Mouse (Mus musculus) left cerebral cortex, postnatal 4 days (tissue): ENCODE data around the gene Fxyd3. TPM values are rescaled to one million over a fixed set of nuclear protein-coding genes. Genes with fewer than 3 reads are reported as not detected.

Experiments used
- DNase-seq: peaks from one replicate; pipeline ENCODE4 v3.0.0-alpha.2; 2022
- intact Hi-C: fragments of 180-260 bp; cut with DNase I; formaldehyde crosslinking; loops from one replicate; pipeline ENCODE4 v1.15.1; 2025
- total RNA-seq, 2 experiments: library from RNA; stranded (reverse); gene quantifications; 2 replicates each; pipeline ENCODE4 v1.2.3; 2021

The Fxyd3 gene
- total RNA-seq, 2 experiments from 2014 or later: not detected

DNA sequence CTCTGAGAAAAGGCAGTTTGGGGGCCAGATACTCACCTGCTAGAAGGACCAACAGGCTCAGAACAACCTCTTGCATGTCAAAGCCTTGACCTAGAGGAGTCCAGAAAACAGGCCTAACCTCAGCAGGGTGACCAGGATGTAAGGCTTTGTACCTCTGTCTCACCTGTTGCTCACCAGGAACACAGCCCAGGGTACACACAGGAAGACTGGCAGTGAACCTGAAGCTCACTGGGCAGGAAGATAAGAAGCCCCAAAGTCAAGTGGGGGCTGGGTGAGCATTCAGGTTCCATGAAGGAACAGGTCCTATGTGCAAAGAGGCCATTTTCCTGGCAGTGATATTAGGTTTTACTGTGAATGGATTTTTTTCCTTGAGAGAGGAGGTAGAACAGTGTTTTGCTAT lies 3.0 kb downstream of the Fxyd3 start:
- intact Hi-C loops: no loop called here
- no peak for DNase-seq

- intact Hi-C loops: no loop called here
- no peak for DNase-seq
Observed at GRCm38 (mm10) chr7:31072326-31072725, 4.2 kb downstream of the Fxyd3 start.

DNA sequence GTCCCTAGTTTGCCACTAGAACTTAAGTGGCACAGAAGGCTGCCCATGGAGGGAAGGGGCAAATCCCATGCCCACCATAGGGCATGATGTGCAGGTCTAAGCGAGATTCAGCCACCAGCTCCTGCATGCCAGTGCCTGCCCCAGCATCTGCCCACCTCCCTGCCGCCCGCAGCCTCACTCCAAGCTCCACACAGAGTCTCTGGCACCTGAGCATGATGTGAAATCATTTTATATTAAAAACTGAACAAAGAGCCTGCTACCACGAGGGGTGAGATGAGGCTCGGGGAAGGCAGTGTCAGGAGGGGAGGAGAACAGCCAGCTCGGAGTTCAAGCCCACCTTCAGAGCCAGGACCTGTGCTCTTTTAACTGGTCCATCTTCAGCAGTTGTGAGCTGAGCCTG lies 6.2 kb downstream of the Fxyd3 start:
- DNase-seq: peak; percentile 17
- intact Hi-C loops: no loop called here

DNA sequence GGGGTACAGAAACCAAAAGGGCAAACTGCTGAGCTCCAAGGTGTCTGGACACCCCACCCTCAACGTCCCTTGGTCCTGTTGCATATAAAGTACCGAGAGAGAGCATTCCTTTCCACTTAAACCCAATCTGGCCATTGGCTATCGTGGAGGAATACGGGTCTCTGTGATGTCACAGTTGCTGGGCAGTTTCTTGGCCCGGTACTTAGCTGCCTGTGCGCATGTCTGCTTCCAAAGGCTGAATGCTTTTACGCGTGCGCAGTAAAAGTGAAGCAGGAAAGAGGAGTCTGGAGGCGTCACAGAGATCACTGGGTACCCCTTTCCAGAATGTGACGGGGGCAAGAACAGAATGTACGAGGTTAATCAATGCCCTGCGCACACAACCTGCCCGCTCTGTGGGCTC lies 7.0 kb downstream of the Fxyd3 start:
- intact Hi-C loops: no loop called here

GRCm38 (mm10) chr7:31067836-31068235 lies 8.7 kb downstream of the Fxyd3 start:
- DNase-seq: peak; percentile 57
- intact Hi-C loops: no loop called here

More for the DNA sequence above, 7.0 kb downstream of the Fxyd3 start:
- no peak for DNase-seq

DNA sequence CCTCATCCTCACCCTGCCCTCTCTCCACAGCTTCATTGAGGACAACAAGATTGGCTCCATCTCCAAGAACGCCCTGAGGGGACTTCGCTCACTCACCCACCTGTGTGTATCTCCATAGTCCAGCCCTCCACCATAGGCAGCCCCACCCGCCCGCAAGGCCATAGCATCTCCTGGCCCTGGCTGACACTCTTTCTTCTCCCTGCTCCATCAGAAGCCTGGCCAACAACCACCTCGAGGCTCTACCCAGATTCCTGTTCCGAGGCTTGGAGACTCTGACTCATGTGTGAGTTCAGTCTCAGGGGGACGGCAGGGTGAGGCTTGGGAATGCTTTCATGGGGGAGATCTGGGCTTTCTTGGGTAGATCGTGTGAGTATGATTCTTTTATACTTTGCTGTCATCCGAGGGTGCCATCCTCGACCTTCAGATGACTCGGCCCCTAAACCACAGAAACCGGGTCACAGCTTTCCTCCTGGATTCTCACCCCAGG lies 13.4 kb downstream of the Fxyd3 start:
- DNase-seq: no peak
- intact Hi-C loops: no loop called here

GRCm38 (mm10) chr7:31060621-31061010 lies 15.9 kb downstream of the Fxyd3 start:
- DNase-seq: no peak
- intact Hi-C loops: no loop called here

- intact Hi-C loops: no loop called here
- peak; percentile 17 for DNase-seq
Observed at GRCm38 (mm10) chr7:31059919-31060620, 16.4 kb downstream of the Fxyd3 start.

DNA sequence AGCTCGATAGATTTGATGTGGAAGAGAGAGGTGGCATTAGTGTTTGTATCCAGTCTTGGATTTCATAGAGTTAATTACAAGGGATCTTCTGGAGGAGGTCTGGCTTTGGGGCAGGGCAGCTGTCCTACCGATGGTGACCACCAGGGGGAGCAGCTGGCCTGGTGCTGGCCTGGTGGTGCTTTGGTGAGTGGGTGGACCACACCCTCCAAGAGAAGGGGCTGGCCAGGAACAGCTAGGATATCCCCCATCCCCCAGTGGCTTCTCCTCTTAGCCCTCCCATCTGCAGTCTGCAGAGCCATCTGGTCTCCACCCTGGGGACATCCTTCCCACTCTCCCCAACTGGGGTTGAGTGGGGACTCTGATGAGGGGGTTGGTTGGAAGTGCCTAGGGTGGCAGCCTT lies 17.4 kb downstream of the Fxyd3 start, which contains the start of gene Lgi4:
Gene Lgi4, plus strand, starts transcription at position 235 of the 400 bp plus-strand sequence.
- peak; percentile 88 for DNase-seq
- intact Hi-C loops: no loop called here

DNA sequence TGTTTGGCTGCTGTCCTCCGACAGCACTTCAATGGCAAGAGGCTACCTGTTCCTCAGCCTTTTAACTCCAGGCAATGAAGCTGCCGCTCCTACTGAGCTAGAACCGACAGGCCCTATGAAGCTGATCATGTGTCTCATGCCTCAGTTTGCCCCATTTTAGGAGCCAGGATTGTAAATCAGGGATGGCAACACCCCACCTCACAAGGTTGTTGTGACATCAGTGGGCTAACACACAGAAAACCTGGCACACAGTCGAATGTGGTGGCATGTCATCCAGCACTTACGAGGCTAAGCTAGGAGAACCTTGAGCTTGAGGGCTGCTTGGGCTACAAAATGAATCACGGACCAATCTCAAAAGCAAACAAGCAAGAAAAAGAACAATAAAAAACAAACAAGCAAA lies 18.3 kb downstream of the Fxyd3 start:
- no peak for DNase-seq
- intact Hi-C loops: no loop called here

- intact Hi-C loops: no loop called here
- no peak for DNase-seq
Observed at GRCm38 (mm10) chr7:31057730-31058129, 18.8 kb downstream of the Fxyd3 start.

GRCm38 (mm10) chr7:31057071-31057470 lies 19.4 kb downstream of the Fxyd3 start, which contains the start of gene Fxyd1:
Gene Fxyd1 (minus strand): TSS chr7:31057199.
- intact Hi-C loops: no loop called here
- DNase-seq: no peak

- no peak for DNase-seq
- intact Hi-C loops: no loop called here
Observed at GRCm38 (mm10) chr7:31056448-31056847, 20.1 kb downstream of the Fxyd3 start.

DNA sequence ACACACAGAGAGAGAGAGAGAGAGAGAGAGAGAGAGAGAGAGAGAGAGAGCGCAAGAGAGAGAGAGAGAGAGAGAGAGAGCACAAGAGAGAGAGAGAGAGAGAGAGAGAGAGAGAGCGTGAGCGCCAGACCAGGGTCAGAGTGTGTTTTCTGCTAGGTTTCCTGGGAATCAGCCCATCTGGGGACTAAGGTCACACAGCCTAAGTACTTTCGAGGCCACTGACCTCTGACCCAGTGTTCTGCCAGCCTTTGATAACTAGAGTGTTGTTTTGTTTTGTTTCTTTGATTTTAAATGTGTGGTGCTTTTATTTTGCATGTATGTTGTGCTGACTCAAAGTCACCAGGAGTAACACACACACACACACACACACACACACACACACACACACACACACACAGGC lies 20.6 kb downstream of the Fxyd3 start:
- intact Hi-C loops: no loop called here
- no peak for DNase-seq

DNA sequence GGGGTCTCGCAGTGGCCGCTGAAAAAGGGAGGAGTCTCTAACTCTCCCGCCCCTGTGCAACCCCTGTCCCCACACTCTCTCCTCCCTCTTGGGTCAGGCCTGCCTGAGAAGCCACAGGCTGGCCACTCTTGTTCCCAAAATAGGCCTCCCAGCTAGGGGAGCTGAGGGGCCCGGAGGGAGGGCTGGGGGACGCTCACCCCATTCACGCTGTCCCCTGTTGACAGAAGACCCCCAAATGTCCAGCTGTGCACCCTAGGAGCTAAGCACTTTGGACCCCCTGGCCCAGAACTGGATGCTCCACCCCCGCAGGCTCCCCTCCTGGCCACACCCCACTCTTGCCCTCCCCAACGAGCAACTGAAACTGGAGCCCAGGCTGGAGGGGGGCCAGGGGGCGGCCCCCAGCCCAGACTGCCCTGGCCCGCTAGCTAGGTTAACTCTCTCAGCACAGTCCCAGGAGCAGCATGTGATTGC lies 21.1 kb downstream of the Fxyd3 start:
- DNase-seq: peak; percentile 71
- intact Hi-C loops: no loop called here

GRCm38 (mm10) chr7:31054661-31055320 lies 21.7 kb downstream of the Fxyd3 start:
- intact Hi-C loops: no loop called here
- DNase-seq: no peak

DNA sequence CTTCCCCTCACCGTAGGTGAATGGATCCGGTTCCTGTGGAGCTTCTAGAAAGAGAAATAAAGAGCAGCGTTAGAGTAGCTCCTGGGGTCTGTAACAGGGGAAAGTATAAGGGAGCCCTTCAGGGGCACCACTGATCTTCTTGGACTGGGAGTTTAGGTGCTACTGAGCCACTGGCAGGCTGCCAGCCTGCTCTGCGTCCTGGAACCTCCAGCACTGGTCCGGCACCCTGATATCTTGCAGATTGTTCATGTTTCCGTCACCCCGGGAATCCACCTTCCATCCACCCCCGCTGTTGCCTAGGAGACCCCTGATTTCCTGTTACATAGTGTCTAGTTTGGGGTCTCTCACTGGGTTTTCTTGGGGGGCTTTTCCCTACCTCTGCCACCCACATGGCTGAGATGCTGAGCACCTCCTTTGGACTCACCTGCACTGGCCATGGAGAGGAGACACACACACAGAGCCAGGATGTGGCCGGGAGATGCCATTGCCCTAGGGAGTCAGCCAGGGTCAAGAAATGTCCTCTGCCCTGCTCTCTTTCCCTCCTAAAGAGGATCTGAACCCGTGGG lies 22.5 kb downstream of the Fxyd3 start:
- no peak for DNase-seq
- intact Hi-C loops: no loop called here

- intact Hi-C loops: no loop called here
- peak; percentile 64 for DNase-seq
Observed at GRCm38 (mm10) chr7:31052636-31053434, 23.7 kb downstream of the Fxyd3 start.

DNA sequence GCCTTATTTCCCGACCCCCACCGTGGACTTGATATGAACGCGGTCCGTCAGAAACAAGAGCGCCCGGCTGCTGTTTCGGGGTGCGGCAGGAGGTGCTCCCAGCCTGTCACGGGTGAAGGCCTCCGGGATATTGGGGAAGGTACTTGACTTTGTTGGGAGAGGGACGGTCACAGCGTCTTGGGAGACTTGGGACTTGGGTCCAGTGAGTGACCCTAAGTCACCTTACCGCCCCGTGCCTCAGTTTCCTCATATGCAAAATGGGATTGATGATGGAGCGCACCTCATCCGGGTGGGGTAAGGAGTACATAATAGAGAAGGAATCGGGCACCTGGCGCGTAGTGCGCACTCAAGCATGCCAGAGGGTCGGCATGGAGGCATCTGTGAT lies 24.3 kb downstream of the Fxyd3 start:
- DNase-seq: no peak
- intact Hi-C loops: no loop called here

- intact Hi-C loops: no loop called here
Observed at GRCm38 (mm10) chr7:31051321-31052021, 25.0 kb downstream of the Fxyd3 start, which contains the start of gene Fxyd7. Gene Fxyd7 (minus strand): TSS chr7:31051467.

More at GRCm38 (mm10) chr7:31051321-31052021, 25.0 kb downstream of the Fxyd3 start, which contains the start of gene Fxyd7:
- peak; percentile 24 for DNase-seq
